In the genomic region with DNA sequence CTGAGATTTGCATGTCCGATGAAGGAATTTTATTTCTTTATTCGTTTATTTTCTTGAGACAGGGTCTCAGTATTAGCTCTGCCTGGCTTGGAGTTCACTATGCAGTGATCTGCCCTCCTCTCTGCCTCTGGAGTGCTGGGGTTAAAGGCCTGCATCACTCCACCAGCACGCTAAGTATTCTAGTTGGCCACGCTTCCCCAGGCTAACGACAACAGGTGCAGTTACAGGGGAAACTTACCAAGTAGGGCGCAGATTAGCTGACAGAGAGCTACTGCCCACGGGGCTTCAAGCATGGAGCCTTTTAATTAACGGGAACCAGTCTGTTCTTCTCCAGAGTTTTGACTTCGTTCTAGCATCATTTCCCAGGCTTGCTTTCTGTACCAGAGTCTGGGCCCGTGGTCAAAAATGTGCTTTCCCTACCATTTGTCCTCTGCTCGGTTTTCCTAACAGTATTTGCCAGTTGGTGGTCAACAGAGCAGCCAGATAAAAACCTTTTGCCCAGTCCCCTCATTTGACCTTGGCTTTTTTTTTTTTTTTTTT, we compare ENCODE assay signal across 30 mouse cellular contexts. TPM values are rescaled to one million over a fixed set of nuclear protein-coding genes. Genes with fewer than 3 reads are reported as not detected.
DNase-seq lines count a peak whose midpoint lies in the region; ATAC-seq and TF ChIP-seq lines count a peak whose summit lies in the region.
"Had no signal": no experiment of that assay in that cellular context is flagged by ENCODE, and none has a peak within 500 bp of the region (broad histone marks: within the 10 kb centered on the region; RNA-seq: fewer than 3 reads in every experiment).

No protein-coding gene starts in this region.

- no peak for TF ChIP-seq CTCF in hindbrain, postnatal 0 days (IDR thresholded peaks at IDR 0.05; ENCODE audit: low read depth)

- H3K27ac ChIP-seq in hindbrain, postnatal 0 days, result no peak overlapping the region
- no peak overlapping the region for H3K27ac ChIP-seq in hindbrain, embryonic 10.5 days
- H3K27ac ChIP-seq: embryonic facial prominence, embryonic 15.5 days; hindbrain, embryonic 15.5 days; kidney, postnatal 0 days; neural tube, embryonic 13.5 days had no signal

- no peaks in the 10 kb centered on the region for H3K4me1 ChIP-seq in hindbrain, postnatal 0 days (ENCODE audit: insufficient read depth, low read length)
- no peaks in the 10 kb centered on the region for H3K4me1 ChIP-seq in hindbrain, embryonic 10.5 days (replicated peaks)
- H3K4me1 ChIP-seq: embryonic facial prominence, embryonic 15.5 days; heart, embryonic 12.5 days; hindbrain, embryonic 15.5 days; neural tube, embryonic 13.5 days had no signal

- 48% methylated on average over 11 of the region's 11 CpGs for WGBS in hindbrain, postnatal 0 days
- WGBS in hindbrain, embryonic 10.5 days, result 73% methylated on average over 11 of the region's 11 CpGs

- ATAC-seq in cerebellum, adult (ENCODE audit: insufficient number of reproducible peaks, low FRiP score, low TSS enrichment), result no peak
- no peak for ATAC-seq in hindbrain, postnatal 0 days
- no peak for ATAC-seq in granulocyte monocyte progenitor cell, adult 5-6 weeks (replicated peaks; ENCODE audit: poor library complexity, severe bottlenecking)
- ATAC-seq: forebrain, embryonic 16.5 days; intestine, postnatal 0 days had no signal

- DNase-seq in cerebellum, postnatal 10 days, result peak; percentile 38 to 51
- peak; percentile 35 for DNase-seq in hindbrain, postnatal 0 days (ENCODE audit: low spot score)
- DNase-seq in hindbrain, embryonic 10.5 days (ENCODE audit: low spot score), result no peak
- DNase-seq in retina, postnatal 1 day, result peak; percentile 10
- no peak for DNase-seq in retina, embryonic 14.5 days (ENCODE audit: low spot score)
- no peak for DNase-seq in c-Kit-positive CD71-positive TER-119-positive erythroid progenitor cells, embryonic 14.5 days (ENCODE audit: low spot score)
- DNase-seq: adrenal gland, postnatal 25 days; cerebellum, adult 8-10 months; heart, postnatal 36 days; lung, embryonic 14.5 days; lung, postnatal 36 days; spleen, adult 18-20 months; thymus, adult 2 months had no signal

- H3K36me3 ChIP-seq in hindbrain, postnatal 0 days (ENCODE audit: insufficient read depth, low read length), result no peaks in the 10 kb centered on the region
- no peaks in the 10 kb centered on the region for H3K36me3 ChIP-seq in hindbrain, embryonic 10.5 days
- H3K36me3 ChIP-seq: embryonic facial prominence, embryonic 15.5 days; heart, embryonic 12.5 days; hindbrain, embryonic 15.5 days; neural tube, embryonic 13.5 days had no signal

- no peaks in the 10 kb centered on the region for H3K9me3 ChIP-seq in hindbrain, postnatal 0 days (ENCODE audit: low read length)
- H3K9me3 ChIP-seq in hindbrain, embryonic 10.5 days, result no peaks in the 10 kb centered on the region
- H3K9me3 ChIP-seq: embryonic facial prominence, embryonic 15.5 days; heart, embryonic 12.5 days; hindbrain, embryonic 15.5 days; neural tube, embryonic 13.5 days had no signal

- H3K4me2 ChIP-seq in hindbrain, postnatal 0 days (ENCODE audit: low read depth, low read length), result no peak overlapping the region
- H3K4me2 ChIP-seq: embryonic facial prominence, embryonic 15.5 days; heart, embryonic 12.5 days; hindbrain, embryonic 15.5 days; lung, embryonic 14.5 days; neural tube, embryonic 13.5 days had no signal

- no peak overlapping the region for H3K9ac ChIP-seq in hindbrain, postnatal 0 days (replicated peaks; ENCODE audit: low read length)
- H3K9ac ChIP-seq: embryonic facial prominence, embryonic 15.5 days; heart, embryonic 12.5 days; hindbrain, embryonic 15.5 days; lung, embryonic 14.5 days; neural tube, embryonic 13.5 days had no signal

- H3K27me3 ChIP-seq in hindbrain, postnatal 0 days (ENCODE audit: insufficient read depth, low read length), result no peaks in the 10 kb centered on the region
- no peaks in the 10 kb centered on the region for H3K27me3 ChIP-seq in hindbrain, embryonic 10.5 days (ENCODE audit: insufficient read depth, poor library complexity, severe bottlenecking)
- H3K27me3 ChIP-seq: embryonic facial prominence, embryonic 15.5 days; heart, embryonic 12.5 days; hindbrain, embryonic 15.5 days; neural tube, embryonic 13.5 days had no signal

- H3K4me3 ChIP-seq in hindbrain, postnatal 0 days (ENCODE audit: low read length), result no peak overlapping the region
- no peak overlapping the region for H3K4me3 ChIP-seq in hindbrain, embryonic 10.5 days
- H3K4me3 ChIP-seq: embryonic facial prominence, embryonic 15.5 days; heart, embryonic 12.5 days; hindbrain, embryonic 15.5 days; neural tube, embryonic 13.5 days had no signal

RNA-seq across cellular contexts. Expression of a gene that starts 9.1 kb away (rescaled TPM):
- not detected in 2 replicates for total RNA-seq in hindbrain, postnatal 0 days (2014; rRNA removed)
- polyA plus RNA-seq in hindbrain, postnatal 0 days (2015; fragmentation: Nextera tagmentation; extraction: Ambion mirVana), result not detected in 2 replicates
- polyA plus RNA-seq in hindbrain, embryonic 10.5 days (2016; fragmentation: Nextera tagmentation; extraction: Ambion mirVana), result not detected in 2 replicates
- total RNA-seq in granulocyte monocyte progenitor cell, adult 5-6 weeks (2014; fragmentation: Nextera tagmentation), result not detected in 2 replicates
- total RNA-seq in granulocyte monocyte progenitor cell, adult 5-6 weeks (2017), result not detected in 2 replicates
- total RNA-seq: adrenal gland, postnatal 25 days; layer of hippocampus, adult 18-20 months; left cerebral cortex, postnatal 25 days; liver, adult 2 months; megakaryocyte-erythroid progenitor cell, adult 5-6 weeks; MEL; monocyte, adult 5-6 weeks had no signal
- polyA plus RNA-seq: cortical plate, adult 2 months; forebrain, embryonic 16.5 days; heart, embryonic 12.5 days; hindbrain, embryonic 15.5 days; intestine, postnatal 0 days; kidney, postnatal 0 days; liver, adult 2 months; lung, embryonic 14.5 days; neural tube, embryonic 13.5 days; stomach, embryonic 14.5 days; thymus, adult 2 months had no signal

RNA-seq across cellular contexts. Expression of a gene that starts 27.4 kb away (rescaled TPM):
- 7.3 and 20.1 TPM in 2 replicates for total RNA-seq in hindbrain, postnatal 0 days (2014; rRNA removed)
- 11.4 TPM in 2 replicates for polyA plus RNA-seq in hindbrain, postnatal 0 days (2015; fragmentation: Nextera tagmentation; extraction: Ambion mirVana)
- 2.7 and 2.9 TPM in 2 replicates for polyA plus RNA-seq in hindbrain, embryonic 10.5 days (2016; fragmentation: Nextera tagmentation; extraction: Ambion mirVana)
- total RNA-seq in granulocyte monocyte progenitor cell, adult 5-6 weeks (2014; fragmentation: Nextera tagmentation), result not detected in 2 replicates
- total RNA-seq in granulocyte monocyte progenitor cell, adult 5-6 weeks (2017), result not detected in 2 replicates
- total RNA-seq: MEL had no signal

Comparison
In these comparisons a context has a peak if more than half of its experiments do, and no peak if none do; other contexts are left out.
1. DNase-seq: peak in cerebellum, postnatal 10 days (2 of 2), hindbrain, postnatal 0 days (single experiment) and retina, postnatal 1 day (single experiment); none in hindbrain, embryonic 10.5 days (single experiment), retina, embryonic 14.5 days (single experiment) and c-Kit-positive CD71-positive TER-119-positive erythroid progenitor cells, embryonic 14.5 days (single experiment).